Mouse (Mus musculus): ENCODE results near the gene Sgsm3. TPM values are rescaled to one million over a fixed set of nuclear protein-coding genes. Genes with fewer than 3 reads are reported as not detected.

Gene Sgsm3
- polyA plus RNA-seq, 1 experiment from 2014 or later = 31.2 TPM

DNA sequence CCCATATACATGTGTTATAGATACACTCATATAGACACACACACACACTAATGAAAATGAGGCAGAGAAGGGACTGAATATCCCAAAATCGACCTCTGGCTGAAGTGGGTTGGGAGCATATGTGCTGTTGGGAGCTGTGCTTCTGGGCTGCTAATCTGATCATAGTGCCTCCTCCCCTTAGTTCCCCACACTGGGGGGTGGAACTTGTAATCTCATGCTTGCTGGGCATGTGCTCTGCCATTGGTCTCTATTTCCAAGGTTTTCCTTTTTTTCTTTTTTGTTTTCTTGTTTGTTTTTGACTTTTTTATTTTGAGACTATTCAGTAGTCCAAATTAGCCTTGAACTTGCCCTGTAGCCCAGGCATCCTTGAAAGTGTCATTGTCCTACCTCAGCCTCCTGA, 10.8 kb downstream of the Sgsm3 start:
- no peaks in the 10 kb centered on the region for H3K9me3 ChIP-seq
- no peak overlapping the region for H3K4me3 ChIP-seq
- ATAC-seq (ENCODE audit: low FRiP score, low read depth) = no peak
- H3K9ac ChIP-seq = no peak overlapping the region
- no peak overlapping the region for H3K27ac ChIP-seq
- H3K4me2 ChIP-seq (replicated peaks) = no peak overlapping the region
- no peaks in the 10 kb centered on the region for H3K36me3 ChIP-seq
- no peaks in the 10 kb centered on the region for H3K4me1 ChIP-seq
- H3K27me3 ChIP-seq = no peaks in the 10 kb centered on the region
- 30% methylated on average over 1 of the region's 1 CpGs for WGBS

- Histone ChIP-seq H3K4me3 (no peak overlapping the region), H3K9ac (no peak overlapping the region), H3K4me1 (no peaks in the 10 kb centered on the region), H3K4me2 (replicated peaks) (no peak overlapping the region), H3K36me3 (no peaks in the 10 kb centered on the region), H3K9me3 (no peaks in the 10 kb centered on the region), H3K27me3 (no peaks in the 10 kb centered on the region), H3K27ac (no peak overlapping the region)
- ATAC-seq (ENCODE audit: low FRiP score, low read depth) = no peak
- 62% methylated on average over 3 of the region's 3 CpGs for WGBS
Measured at GRCm38 (mm10) chr15:80989712-80990111, 12.1 kb downstream of the Sgsm3 start.

DNA sequence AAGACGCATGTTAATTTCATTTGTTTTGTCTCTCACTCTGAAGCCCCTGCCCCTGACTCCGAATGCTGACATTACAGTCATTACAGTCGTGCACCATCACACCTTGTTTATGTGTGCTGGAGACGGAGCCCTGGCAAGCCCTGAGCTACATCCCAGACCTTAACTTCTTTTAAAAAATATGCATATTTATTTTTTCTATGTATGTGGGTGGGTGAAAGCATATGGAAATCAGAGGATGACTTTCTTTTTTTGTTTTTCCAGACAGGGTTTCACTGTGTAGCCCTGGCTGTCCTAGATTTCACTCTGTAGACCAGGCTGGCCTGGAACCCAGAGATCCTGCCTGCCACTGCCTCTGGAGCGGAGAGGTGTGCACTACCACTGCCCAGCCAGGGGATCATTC, 17.4 kb downstream of the Sgsm3 start:
- no peak overlapping the region for H3K4me3 ChIP-seq
- H3K4me1 ChIP-seq = no peaks in the 10 kb centered on the region
- no peaks in the 10 kb centered on the region for H3K9me3 ChIP-seq
- no peaks in the 10 kb centered on the region for H3K27me3 ChIP-seq
- H3K9ac ChIP-seq = no peak overlapping the region
- ATAC-seq (ENCODE audit: low FRiP score, low read depth) = no peak
- H3K4me2 ChIP-seq (replicated peaks) = no peak overlapping the region
- H3K27ac ChIP-seq = no peak overlapping the region
- no peaks in the 10 kb centered on the region for H3K36me3 ChIP-seq
- WGBS = 85% methylated on average over 5 of the region's 5 CpGs

DNA sequence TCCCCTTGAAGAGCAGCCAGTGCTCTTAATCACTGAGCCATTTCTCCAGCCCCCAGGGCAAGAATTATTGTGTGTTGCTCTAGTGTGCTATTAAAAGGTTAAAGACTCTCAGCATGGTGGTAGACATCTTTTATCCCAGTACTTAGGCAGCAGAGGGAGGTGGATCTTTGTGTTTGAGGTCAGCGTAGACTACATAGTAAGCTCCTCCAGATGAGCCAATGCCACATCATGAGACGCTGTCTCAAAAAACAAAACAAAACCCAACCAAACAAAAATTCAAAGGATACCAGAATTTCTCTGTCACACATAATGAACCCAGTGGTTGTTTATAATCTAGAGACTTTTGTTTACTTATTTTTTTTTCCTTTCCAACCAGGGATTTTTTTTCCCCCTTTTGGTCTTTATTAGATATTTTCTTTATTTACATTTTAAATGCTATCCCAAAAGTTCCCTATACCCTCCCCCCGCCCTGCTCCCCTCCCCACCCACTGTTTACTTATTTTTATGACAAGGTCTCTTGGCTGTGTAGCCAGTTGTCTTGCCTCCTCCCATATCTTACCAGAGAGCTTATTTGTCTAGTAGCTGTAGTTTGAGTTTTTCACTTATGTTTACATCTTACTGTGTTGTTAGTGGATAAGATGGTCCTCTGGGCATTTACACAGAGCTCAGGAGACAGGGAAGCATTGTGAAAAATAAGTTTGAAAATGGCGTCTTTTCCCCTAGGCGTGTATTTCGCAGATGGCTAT, 18.7 kb downstream of the Sgsm3 start:
- H3K27ac ChIP-seq = no peak overlapping the region
- WGBS = 80% methylated on average over 6 of the region's 6 CpGs
- H3K27me3 ChIP-seq = no peaks in the 10 kb centered on the region
- no peaks in the 10 kb centered on the region for H3K9me3 ChIP-seq
- no peak overlapping the region for H3K9ac ChIP-seq
- no peaks in the 10 kb centered on the region; the same call in 1 of the 2 replicates for H3K4me1 ChIP-seq
- H3K4me2 ChIP-seq (replicated peaks) = no peak overlapping the region
- no peak for ATAC-seq (ENCODE audit: low FRiP score, low read depth)
- H3K4me3 ChIP-seq = no peak overlapping the region
- H3K36me3 ChIP-seq = no peaks in the 10 kb centered on the region

DNA sequence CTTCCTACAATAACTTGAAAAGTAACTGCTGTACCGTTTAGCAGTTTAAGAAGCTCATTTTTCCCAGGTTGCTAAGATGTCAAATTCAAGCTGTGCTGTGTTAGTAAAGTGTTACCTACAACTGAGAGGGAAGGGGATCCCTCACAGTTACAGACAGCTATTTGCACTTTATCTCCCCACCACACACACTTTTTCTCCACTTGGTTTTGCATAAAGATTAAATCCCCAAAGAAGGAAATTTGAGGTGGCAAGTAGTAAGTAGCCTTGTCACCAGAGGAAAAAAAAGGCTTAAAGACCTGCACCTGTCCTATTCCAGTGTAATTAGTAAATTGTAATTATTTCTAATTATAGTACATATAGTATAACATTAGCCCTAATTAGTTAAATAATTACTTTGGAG, 19.5 kb downstream of the Sgsm3 start:
- Histone ChIP-seq H3K36me3 (no peaks in the 10 kb centered on the region), H3K27ac (no peak overlapping the region), H3K9ac (no peak overlapping the region), H3K4me1 (no peaks in the 10 kb centered on the region; the same call in 1 of the 2 replicates), H3K27me3 (no peaks in the 10 kb centered on the region), H3K9me3 (no peaks in the 10 kb centered on the region), H3K4me3 (no peak overlapping the region), H3K4me2 (replicated peaks) (no peak overlapping the region)
- WGBS = 53% methylated on average over 1 of the region's 1 CpGs
- no peak for ATAC-seq (ENCODE audit: low FRiP score, low read depth)

DNA sequence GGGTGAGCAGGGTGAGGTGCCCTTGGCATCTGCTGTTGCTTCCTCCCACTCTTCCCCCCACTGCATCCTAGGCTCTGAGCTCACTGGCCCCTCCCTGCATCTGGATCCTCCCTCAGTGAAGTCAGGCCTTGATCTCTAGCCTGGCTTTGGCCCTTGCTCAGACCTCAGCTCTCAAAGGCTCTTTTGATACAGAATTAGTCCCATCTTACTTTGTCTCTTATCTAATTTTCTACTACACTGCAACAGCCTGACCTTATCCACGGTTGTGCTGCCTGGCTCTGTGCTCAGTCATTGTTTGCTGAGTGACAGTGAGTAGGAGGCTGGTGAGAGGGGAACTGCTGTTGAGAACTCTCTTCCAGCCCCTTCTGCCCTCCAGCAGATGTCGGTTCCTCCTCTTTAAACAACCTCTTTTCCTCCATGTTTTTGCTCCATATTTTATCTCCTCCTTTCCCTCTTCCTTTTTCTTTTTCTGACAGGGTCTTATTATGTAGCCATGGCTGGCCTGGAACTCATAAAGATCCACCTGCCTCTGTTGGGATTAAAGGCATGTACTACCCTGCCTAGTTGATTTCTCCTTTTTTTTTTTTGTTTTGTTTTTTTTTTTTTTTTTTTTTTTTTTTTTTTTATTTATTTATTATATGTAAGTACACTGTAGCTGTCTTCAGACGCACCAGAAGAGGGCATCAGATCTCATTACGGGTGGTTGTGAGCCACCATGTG, 23.0 kb downstream of the Sgsm3 start:
- Histone ChIP-seq H3K27ac (no peak overlapping the region), H3K9ac (no peak overlapping the region), H3K27me3 (no peaks in the 10 kb centered on the region), H3K9me3 (no peaks in the 10 kb centered on the region), H3K4me3 (no peak overlapping the region), H3K36me3 (peaks cover 9% of the 10 kb centered on the region), H3K4me2 (replicated peaks) (no peak overlapping the region), H3K4me1 (no peaks in the 10 kb centered on the region; the same call in 1 of the 2 replicates)
- ATAC-seq (ENCODE audit: low FRiP score, low read depth) = no peak
- WGBS = 65% methylated on average over 3 of the region's 4 CpGs

DNA sequence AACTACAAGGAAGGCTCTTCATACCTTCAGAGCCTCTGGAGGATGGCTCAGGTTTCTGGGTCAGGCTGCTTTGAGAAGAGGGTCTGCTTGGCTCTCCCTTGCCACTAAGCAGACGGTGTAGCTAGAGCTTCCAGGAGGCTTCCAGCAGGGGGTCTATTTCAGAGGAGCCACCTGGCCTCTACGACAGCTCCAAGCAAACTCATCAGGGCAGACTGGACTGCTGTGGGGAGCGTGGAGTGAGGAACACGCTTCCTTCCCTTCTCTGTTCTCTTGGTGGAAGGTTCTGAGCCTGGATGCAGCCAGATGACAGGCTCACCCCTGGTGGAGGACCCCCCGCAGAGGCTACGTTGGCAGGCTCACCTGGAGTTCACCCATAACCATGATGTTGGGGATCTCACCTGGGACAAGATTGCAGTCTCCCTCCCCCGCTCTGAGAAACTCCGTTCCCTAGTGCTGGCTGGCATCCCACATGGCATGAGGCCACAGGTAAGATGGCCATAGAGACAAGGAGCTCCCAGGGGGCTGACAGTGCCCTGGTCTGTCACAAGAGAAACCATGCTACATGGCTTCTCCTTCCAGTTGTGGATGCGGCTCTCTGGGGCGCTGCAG, 28.7 kb downstream of the Sgsm3 start:
- Histone ChIP-seq H3K9me3 (no peaks in the 10 kb centered on the region), H3K9ac (no peak overlapping the region), H3K27ac (no peak overlapping the region), H3K4me1 (no peaks in the 10 kb centered on the region), H3K36me3 (peaks cover 47% of the 10 kb centered on the region), H3K27me3 (no peaks in the 10 kb centered on the region), H3K4me2 (replicated peaks) (no peak overlapping the region), H3K4me3 (no peak overlapping the region)
- ATAC-seq (ENCODE audit: low FRiP score, low read depth) = no peak
- 79% methylated on average over 10 of the region's 10 CpGs for WGBS

DNA sequence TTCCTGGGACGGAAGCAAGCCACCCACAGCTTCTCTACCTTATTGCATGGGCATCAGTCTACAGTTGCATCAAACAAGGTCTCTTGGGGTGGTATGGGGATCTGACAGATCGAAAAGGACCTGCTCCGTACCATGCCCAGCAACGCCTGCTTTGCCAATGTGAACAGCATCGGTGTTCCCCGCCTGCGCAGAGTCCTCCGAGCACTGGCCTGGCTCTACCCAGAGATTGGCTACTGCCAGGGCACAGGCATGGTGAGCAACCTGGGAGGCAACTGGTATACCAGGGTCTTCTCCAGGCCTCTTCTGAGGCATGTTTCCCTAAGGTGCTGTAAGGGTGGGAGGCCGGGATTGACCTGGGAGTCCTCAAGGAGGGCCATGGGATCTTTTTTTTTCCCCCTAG, 29.8 kb downstream of the Sgsm3 start:
- H3K36me3 ChIP-seq = peaks cover 58% of the 10 kb centered on the region
- no peak for ATAC-seq (ENCODE audit: low FRiP score, low read depth)
- no peak overlapping the region for H3K4me2 ChIP-seq (replicated peaks)
- WGBS = 89% methylated on average over 9 of the region's 9 CpGs
- H3K9me3 ChIP-seq = no peaks in the 10 kb centered on the region
- no peaks in the 10 kb centered on the region for H3K4me1 ChIP-seq
- H3K27ac ChIP-seq = no peak overlapping the region
- no peak overlapping the region for H3K4me3 ChIP-seq
- no peak overlapping the region for H3K9ac ChIP-seq
- no peaks in the 10 kb centered on the region for H3K27me3 ChIP-seq

- H3K4me1 ChIP-seq = no peaks in the 10 kb centered on the region
- 90% methylated on average over 8 of the region's 8 CpGs for WGBS
- H3K9ac ChIP-seq = no peak overlapping the region
- H3K27me3 ChIP-seq = no peaks in the 10 kb centered on the region
- no peak overlapping the region for H3K27ac ChIP-seq
- H3K4me2 ChIP-seq (replicated peaks) = no peak overlapping the region
- no peaks in the 10 kb centered on the region for H3K9me3 ChIP-seq
- H3K4me3 ChIP-seq = no peak overlapping the region
- no peak for ATAC-seq (ENCODE audit: low FRiP score, low read depth)
- peaks cover 63% of the 10 kb centered on the region for H3K36me3 ChIP-seq
Measured at GRCm38 (mm10) chr15:81007905-81008304, 30.3 kb downstream of the Sgsm3 start.

GRCm38 (mm10) chr15:81008689-81009123, 31.1 kb downstream of the Sgsm3 start:
- Histone ChIP-seq H3K4me1 (no peaks in the 10 kb centered on the region), H3K36me3 (peaks cover 65% of the 10 kb centered on the region), H3K9me3 (no peaks in the 10 kb centered on the region), H3K4me2 (replicated peaks) (no peak overlapping the region), H3K27me3 (no peaks in the 10 kb centered on the region), H3K9ac (no peak overlapping the region), H3K27ac (no peak overlapping the region), H3K4me3 (no peak overlapping the region)
- 58% methylated on average over 10 of the region's 10 CpGs for WGBS
- no peak for ATAC-seq (ENCODE audit: low FRiP score, low read depth)

- no peaks in the 10 kb centered on the region for H3K27me3 ChIP-seq
- no peak overlapping the region for H3K4me3 ChIP-seq
- WGBS = 71% methylated on average over 7 of the region's 7 CpGs
- no peaks in the 10 kb centered on the region for H3K9me3 ChIP-seq
- H3K36me3 ChIP-seq = peaks cover 76% of the 10 kb centered on the region
- H3K4me2 ChIP-seq (replicated peaks) = no peak overlapping the region
- H3K9ac ChIP-seq = no peak overlapping the region
- no peak overlapping the region for H3K27ac ChIP-seq
- ATAC-seq (ENCODE audit: low FRiP score, low read depth) = no peak; the same call in 1 of the 2 replicates
- H3K4me1 ChIP-seq = no peaks in the 10 kb centered on the region
Measured at GRCm38 (mm10) chr15:81010114-81010513, 32.5 kb downstream of the Sgsm3 start.

DNA sequence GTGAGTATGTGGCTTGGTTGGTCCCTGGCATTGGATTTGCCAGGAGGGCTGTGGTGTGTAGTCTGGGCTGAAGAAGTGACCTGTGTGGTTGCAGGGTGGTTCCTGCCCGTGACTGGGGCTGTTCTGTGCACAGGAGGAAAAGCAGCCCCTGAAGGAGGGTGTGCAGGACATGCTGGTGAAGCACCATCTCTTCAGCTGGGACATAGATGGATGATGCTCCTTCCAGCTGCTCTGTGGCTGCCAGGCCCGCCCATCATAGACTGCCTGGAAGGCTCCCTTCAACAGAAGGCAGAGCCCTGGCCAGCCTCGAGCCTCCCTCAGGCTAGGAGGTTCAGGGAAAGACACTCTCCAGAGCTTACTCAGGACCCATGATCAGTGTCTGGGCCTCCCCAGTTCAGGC, 34.0 kb downstream of the Sgsm3 start:
- Histone ChIP-seq H3K36me3 (peaks cover 87% of the 10 kb centered on the region), H3K27ac (no peak overlapping the region), H3K27me3 (no peaks in the 10 kb centered on the region), H3K9me3 (no peaks in the 10 kb centered on the region), H3K4me3 (no peak overlapping the region), H3K4me2 (replicated peaks) (no peak overlapping the region), H3K9ac (no peak overlapping the region), H3K4me1 (no peaks in the 10 kb centered on the region)
- 54% methylated on average over 3 of the region's 3 CpGs for WGBS
- no peak for ATAC-seq (ENCODE audit: low FRiP score, low read depth)

Data from limb, embryonic 13.5 days (tissue).